ENCODE assay signal across 26 mouse cellular contexts in genomic region chr13:45736241-45736640, GRCm38 (mm10).
A peak's percentile ranks its signal among the peaks of the same experiment; 100 is the strongest.
DNase-seq lines count a peak whose midpoint lies in the region; ATAC-seq lines count a peak whose summit lies in the region.
"Had no signal": no experiment of that assay in that cellular context is flagged by ENCODE, and none has a peak within 500 bp of the region (broad histone marks: within the 10 kb centered on the region; RNA-seq: fewer than 3 reads in every experiment).

No protein-coding gene starts in this region.

- H3K36me3 ChIP-seq in megakaryocyte, embryonic 14.5 days (replicated peaks; ENCODE audit: low read length), result peaks cover 68% of the 10 kb centered on the region
- H3K36me3 ChIP-seq in midbrain, embryonic 14.5 days (ENCODE audit: control insufficient read depth, insufficient read depth, low read length), result 0 out of 2 replicates have a peak, but pooled peaks cover 5% of the 10 kb centered on the region
- no peaks in the 10 kb centered on the region for H3K36me3 ChIP-seq in midbrain, embryonic 16.5 days (ENCODE audit: control insufficient read depth, insufficient read depth, low read length)
- H3K36me3 ChIP-seq: embryonic facial prominence, embryonic 10.5 days; embryonic facial prominence, embryonic 13.5 days; forebrain, embryonic 12.5 days; forebrain, embryonic 15.5 days; heart, embryonic 10.5 days had no signal

- 0 out of 2 replicates have a peak overlapping the region, but pooled peaks have one; percentile 20 for H3K27ac ChIP-seq in midbrain, embryonic 14.5 days (replicated peaks; ENCODE audit: low read depth, low read length)
- no peak overlapping the region for H3K27ac ChIP-seq in midbrain, embryonic 16.5 days (ENCODE audit: low read length)
- H3K27ac ChIP-seq: embryonic facial prominence, embryonic 10.5 days; embryonic facial prominence, embryonic 13.5 days; forebrain, embryonic 12.5 days; forebrain, embryonic 15.5 days; heart, adult 2 months; heart, embryonic 10.5 days; heart, embryonic 13.5 days; hindbrain, embryonic 14.5 days had no signal

- H3K4me2 ChIP-seq in midbrain, embryonic 14.5 days (ENCODE audit: low read length), result no peak overlapping the region
- no peak overlapping the region for H3K4me2 ChIP-seq in midbrain, embryonic 16.5 days (ENCODE audit: low read length)
- H3K4me2 ChIP-seq: embryonic facial prominence, embryonic 13.5 days; forebrain, embryonic 12.5 days; forebrain, embryonic 15.5 days; heart, embryonic 13.5 days; hindbrain, embryonic 14.5 days had no signal

- peaks cover 32% of the 10 kb centered on the region for H3K4me1 ChIP-seq in megakaryocyte, embryonic 14.5 days
- no peaks in the 10 kb centered on the region for H3K4me1 ChIP-seq in midbrain, embryonic 14.5 days (ENCODE audit: control insufficient read depth, insufficient read depth, low read length)
- no peaks in the 10 kb centered on the region for H3K4me1 ChIP-seq in midbrain, embryonic 16.5 days (ENCODE audit: control insufficient read depth, insufficient read depth, low read length)
- H3K4me1 ChIP-seq: embryonic facial prominence, embryonic 10.5 days; embryonic facial prominence, embryonic 13.5 days; forebrain, embryonic 12.5 days had no signal

- no peaks in the 10 kb centered on the region for H3K27me3 ChIP-seq in megakaryocyte, embryonic 14.5 days (replicated peaks)
- no peaks in the 10 kb centered on the region for H3K27me3 ChIP-seq in midbrain, embryonic 14.5 days (ENCODE audit: control insufficient read depth, insufficient read depth, low read length)
- H3K27me3 ChIP-seq in midbrain, embryonic 16.5 days (ENCODE audit: control insufficient read depth, insufficient read depth, low read depth, low read length), result no peaks in the 10 kb centered on the region
- H3K27me3 ChIP-seq: embryonic facial prominence, embryonic 13.5 days; forebrain, embryonic 12.5 days; forebrain, embryonic 15.5 days; heart, embryonic 13.5 days had no signal

- 59% methylated on average over 4 of the region's 4 CpGs for WGBS in midbrain, embryonic 14.5 days
- 66% methylated on average over 4 of the region's 4 CpGs for WGBS in midbrain, embryonic 16.5 days

- ATAC-seq in megakaryocyte, adult 5-6 weeks (ENCODE audit: poor library complexity, severe bottlenecking), result no peak
- ATAC-seq in midbrain, embryonic 14.5 days (ENCODE audit: low FRiP score, low TSS enrichment), result no peak
- ATAC-seq in midbrain, embryonic 16.5 days, result no peak
- peak; percentile 38 for ATAC-seq in CD4-positive, CD25-positive, alpha-beta regulatory T cell, adult 4 months
- ATAC-seq: forebrain, embryonic 15.5 days had no signal

- H3K4me3 ChIP-seq in megakaryocyte, embryonic 14.5 days (replicated peaks), result peak overlapping the region; percentile 56
- H3K4me3 ChIP-seq in midbrain, embryonic 14.5 days (replicated peaks; ENCODE audit: low read depth, low read length), result no peak overlapping the region
- no peak overlapping the region for H3K4me3 ChIP-seq in midbrain, embryonic 16.5 days (ENCODE audit: low read depth, low read length)
- H3K4me3 ChIP-seq: embryonic facial prominence, embryonic 10.5 days; embryonic facial prominence, embryonic 13.5 days; erythroblast, embryonic 14.5 days; forebrain, embryonic 12.5 days; forebrain, embryonic 15.5 days; heart, adult 2 months; heart, embryonic 10.5 days; heart, embryonic 13.5 days had no signal

- peak; percentile 81 for DNase-seq in heart, adult 11 months
- DNase-seq in heart, postnatal 4 days, result no peak
- no peak for DNase-seq in midbrain, embryonic 14.5 days
- no peak for DNase-seq in thymus, postnatal 0 days (ENCODE audit: low spot score)
- DNase-seq: adrenal gland, adult 2 months; adrenal gland, postnatal 14 days; cerebellum, adult 11-12 months; cerebellum, adult 8-10 months; cerebellum, postnatal 10 days; cerebellum, postnatal 36 days; embryo, embryonic 11 days; gastrocnemius, postnatal 25 days; heart, adult 2 months; heart, postnatal 14 days had no signal

- H3K9ac ChIP-seq in midbrain, embryonic 14.5 days (replicated peaks; ENCODE audit: low read length), result no peak overlapping the region
- no peak overlapping the region for H3K9ac ChIP-seq in midbrain, embryonic 16.5 days (ENCODE audit: low read depth, low read length)
- H3K9ac ChIP-seq: embryonic facial prominence, embryonic 13.5 days; forebrain, embryonic 12.5 days; forebrain, embryonic 15.5 days; heart, embryonic 13.5 days; hindbrain, embryonic 14.5 days had no signal

- H3K9me3 ChIP-seq in megakaryocyte, embryonic 14.5 days, result no peaks in the 10 kb centered on the region
- H3K9me3 ChIP-seq in midbrain, embryonic 14.5 days (ENCODE audit: control insufficient read depth, low read length), result no peaks in the 10 kb centered on the region
- no peaks in the 10 kb centered on the region for H3K9me3 ChIP-seq in midbrain, embryonic 16.5 days (replicated peaks; ENCODE audit: control insufficient read depth, low read length, poor library complexity, severe bottlenecking)
- H3K9me3 ChIP-seq: embryonic facial prominence, embryonic 10.5 days; embryonic facial prominence, embryonic 13.5 days; forebrain, embryonic 12.5 days; forebrain, embryonic 15.5 days; heart, embryonic 10.5 days; heart, embryonic 13.5 days had no signal
